Mouse (Mus musculus) gastrocnemius, adult 8-10 months (tissue): ENCODE data around the gene Cyp2b19. TPM values are rescaled to one million over a fixed set of nuclear protein-coding genes. Genes with fewer than 3 reads are reported as not detected.

Experiments used
- total RNA-seq, 4 experiments: library from RNA; stranded (reverse); gene quantifications; 2 replicates each; pipeline ENCODE4 v1.2.4; 2022

The Cyp2b19 gene
- total RNA-seq, 4 experiments from 2014 or later = not detected

Other genes starting within 250 kb of the Cyp2b19 start
- not detected for gene Nlrp9a, start 222.1 kb upstream of the Cyp2b19 start, total RNA-seq
- gene Vmn1r185, start 138.7 kb upstream of the Cyp2b19 start, total RNA-seq = not detected
- gene Cyp2b23, start 70.7 kb upstream of the Cyp2b19 start, total RNA-seq = not detected
- gene Cyp2g1, start 51.8 kb downstream of the Cyp2b19 start, total RNA-seq = not detected
- under 1 TPM in 1 of 4 experiments, not detected in 3; 0.88 TPM for gene Cyp2a5, start 78.2 kb downstream of the Cyp2b19 start, total RNA-seq
- not detected for gene Cyp2a22, start 182.2 kb downstream of the Cyp2b19 start, total RNA-seq